Mouse (Mus musculus): ENCODE results near the gene Slc29a3.

- TF ChIP-seq EP300 (IDR thresholded peaks at IDR 0.05) = no peak
- TF ChIP-seq CTCF (IDR thresholded peaks at IDR 0.05) = no peak
Observed at GRCm38 (mm10) chr10:60668591-60668990, 84.0 kb downstream of the Slc29a3 start.

All from lung, postnatal 0 days (tissue).